Mouse (Mus musculus) olfactory bulb, adult 2 months (tissue): ENCODE results near the gene Pole. TPM values are rescaled to one million over a fixed set of nuclear protein-coding genes. Genes with fewer than 3 reads are reported as not detected.
A peak's percentile ranks its signal among the peaks of the same experiment; 100 is the strongest.

Experiments used
- H3K27ac ChIP-seq: fragments of 200-500 bp; 2 replicates; pipeline ENCODE4 v1.5.1; 2012; ENCODE audit warnings: low read depth, low read length; ENCODE audit not compliant: insufficient read depth
- H3K4me1 ChIP-seq: fragments of 200-500 bp; 2 replicates; pipeline ENCODE4 v1.6.1; 2012; ENCODE audit warnings: low read length; ENCODE audit not compliant: control insufficient read depth, insufficient read depth
- H3K4me3 ChIP-seq: fragments of 200-500 bp; 2 replicates; pipeline ENCODE4 v1.5.1; 2012; ENCODE audit warnings: mild to moderate bottlenecking, low read depth, low read length, moderate library complexity; ENCODE audit not compliant: insufficient read depth
- CTCF ChIP-seq: fragments of 200-500 bp; IDR thresholded peaks from 2 replicates; pipeline ENCODE4 v1.5.1; 2012; ENCODE audit warnings: low read depth, mild to moderate bottlenecking, low read length, moderate library complexity; ENCODE audit not compliant: insufficient read depth
- POLR2A ChIP-seq: fragments of 200-500 bp; IDR thresholded peaks from 2 replicates; pipeline ENCODE4 v1.6.1; 2012; ENCODE audit warnings: mild to moderate bottlenecking, low read depth, low read length, moderate library complexity; ENCODE audit not compliant: insufficient read depth
- WGBS: fragments of 180-500 bp; shearing (Covaris S2); methylation state at CpG from one replicate; pipeline ENCODE4 v1.1.7; 2018; 5-methylcytosine and 5-hydroxymethylcytosine counted together
- polyA plus RNA-seq: library from polyadenylated mRNA; stranded (reverse); fragments of >200 nt; gene quantifications from 2 replicates; pipeline ENCODE4 v1.2.4, GENCODE M21; 2012; ENCODE audit warnings: low replicate concordance; ENCODE audit not compliant: missing spikeins, insufficient read depth, insufficient read length

The Pole gene
- polyA plus RNA-seq, 1 experiment = not detected

- Histone ChIP-seq H3K4me1 (peaks cover 7% of the 10 kb centered on the region), H3K4me3 (no peak overlapping the region), H3K27ac (no peak overlapping the region)
- TF ChIP-seq POLR2A (no peak), CTCF (no peak)
- WGBS = 87% methylated on average over 2 of the region's 2 CpGs
These were observed 4.1 kb upstream of the Pole start for GRCm38 (mm10) chr5:110281984-110282383.

DNA sequence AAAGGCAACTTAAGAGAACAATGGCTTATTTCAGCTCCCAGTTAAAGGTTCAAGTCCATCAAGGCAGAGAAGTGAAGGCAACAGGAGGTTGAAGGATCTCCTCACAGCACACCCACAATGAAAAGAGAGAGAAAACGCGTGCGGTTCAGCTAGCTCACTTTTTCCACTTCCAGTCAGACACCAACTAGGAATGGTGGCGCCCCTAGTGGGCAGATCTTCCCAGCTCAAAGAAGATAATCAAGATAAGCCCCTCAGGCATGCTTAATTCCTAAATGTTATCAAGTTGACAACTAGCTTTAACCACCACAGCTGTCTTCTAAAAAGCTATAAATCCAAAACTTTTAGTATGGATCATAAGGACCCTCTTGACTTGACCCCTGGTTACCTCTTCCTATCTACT lies 1.6 kb upstream of the Pole start:
- TF ChIP-seq CTCF (no peak), POLR2A (no peak)
- Histone ChIP-seq H3K27ac (no peak overlapping the region), H3K4me3 (no peak overlapping the region), H3K4me1 (peaks cover 7% of the 10 kb centered on the region)
- WGBS = 2% methylated on average over 4 of the region's 4 CpGs

DNA sequence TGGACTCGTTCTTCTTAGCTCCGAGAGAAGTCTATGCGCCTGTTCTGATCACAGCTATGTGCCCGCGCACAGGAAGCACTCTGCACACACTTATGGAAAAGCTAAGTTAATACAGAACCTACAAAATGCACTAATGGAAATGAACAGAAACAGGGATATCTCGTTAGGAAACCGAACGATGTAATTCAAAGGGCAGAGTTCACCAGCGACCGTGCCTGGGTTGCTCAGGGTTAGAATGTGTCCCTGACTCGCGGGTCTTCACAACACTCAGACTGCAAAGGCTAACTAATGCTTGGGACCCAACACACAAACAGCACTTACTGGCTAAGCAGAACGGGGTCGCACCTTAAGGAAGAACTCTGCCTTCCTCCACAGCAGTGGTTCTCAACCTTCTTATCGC lies 950 bp upstream of the Pole start:
- Histone ChIP-seq H3K4me3 (0 out of 2 replicates have a peak overlapping the region, but pooled peaks have one; percentile 18), H3K27ac (no peak overlapping the region), H3K4me1 (peaks cover 7% of the 10 kb centered on the region)
- TF ChIP-seq POLR2A (no peak), CTCF (no peak)
- WGBS = 4% methylated on average over 15 of the region's 15 CpGs

GRCm38 (mm10) chr5:110286446-110287083 lies 459 bp downstream of the Pole start:
- Histone ChIP-seq H3K4me1 (peaks cover 7% of the 10 kb centered on the region), H3K27ac (no peak overlapping the region), H3K4me3 (peak overlapping the region; percentile 93)
- TF ChIP-seq CTCF (no peak), POLR2A (no peak)
- WGBS = under 1% methylated on average over 31 of the region's 31 CpGs

GRCm38 (mm10) chr5:110287084-110287475 lies 974 bp downstream of the Pole start:
- H3K27ac ChIP-seq = no peak overlapping the region
- WGBS = 49% methylated on average over 2 of the region's 2 CpGs
- H3K4me3 ChIP-seq = no peak overlapping the region
- H3K4me1 ChIP-seq = peaks cover 7% of the 10 kb centered on the region
- TF ChIP-seq POLR2A (no peak), CTCF (no peak)

DNA sequence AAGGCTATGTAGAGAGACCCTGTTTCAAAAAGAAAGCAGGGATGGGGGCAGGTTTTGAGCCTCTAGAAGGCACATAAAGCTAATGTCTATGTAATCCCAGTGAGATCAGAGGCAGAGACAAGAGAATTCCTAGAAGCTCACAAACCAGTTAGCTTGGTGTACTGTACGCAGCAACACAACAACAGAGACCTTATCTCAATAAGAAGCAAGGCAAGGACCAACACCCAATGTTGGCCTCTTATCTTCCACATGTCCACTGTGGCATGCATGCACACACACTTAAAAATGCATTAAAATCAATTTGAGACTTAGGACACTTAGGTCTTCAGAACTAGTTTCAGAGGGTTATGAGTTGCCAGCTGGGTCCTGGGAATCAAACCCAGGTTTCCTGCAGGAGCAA lies 5.5 kb downstream of the Pole start:
- WGBS = 100% methylated on average over 1 of the region's 1 CpGs
- no peak overlapping the region for H3K4me3 ChIP-seq
- TF ChIP-seq POLR2A = no peak
- TF ChIP-seq CTCF = no peak
- no peak overlapping the region for H3K27ac ChIP-seq
- no peaks in the 10 kb centered on the region for H3K4me1 ChIP-seq

DNA sequence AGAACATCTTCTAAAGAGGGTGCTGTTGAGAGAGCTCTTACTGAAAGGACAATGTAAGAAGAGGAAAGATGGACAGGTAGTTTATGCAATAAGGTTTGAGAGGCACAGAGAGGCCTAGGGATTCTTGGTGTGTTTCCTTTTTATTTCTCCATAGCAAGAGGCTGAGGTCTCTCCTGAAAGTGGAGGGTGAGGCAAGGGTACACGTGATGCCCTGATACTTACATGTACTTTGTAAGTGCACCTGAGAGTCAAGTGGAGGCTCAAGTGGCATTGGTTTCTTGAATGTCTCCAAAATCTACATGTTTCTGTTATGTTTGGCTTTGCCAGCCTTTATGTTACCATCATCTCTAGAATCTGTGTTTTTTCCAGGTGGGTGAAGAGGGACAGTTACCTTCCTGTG lies 10.5 kb downstream of the Pole start:
- H3K27ac ChIP-seq = no peak overlapping the region
- H3K4me3 ChIP-seq = no peak overlapping the region
- TF ChIP-seq POLR2A = no peak
- TF ChIP-seq CTCF = no peak
- WGBS = 97% methylated on average over 1 of the region's 1 CpGs
- H3K4me1 ChIP-seq = no peaks in the 10 kb centered on the region

- Histone ChIP-seq H3K27ac (no peak overlapping the region), H3K4me3 (no peak overlapping the region), H3K4me1 (no peaks in the 10 kb centered on the region)
- 93% methylated on average over 2 of the region's 2 CpGs for WGBS
- TF ChIP-seq CTCF = no peak
- TF ChIP-seq POLR2A = no peak
These were observed 14.5 kb downstream of the Pole start for GRCm38 (mm10) chr5:110300591-110300990.

GRCm38 (mm10) chr5:110308861-110309260 lies 22.8 kb downstream of the Pole start:
- no peak overlapping the region for H3K4me3 ChIP-seq
- 93% methylated on average over 7 of the region's 7 CpGs for WGBS
- no peaks in the 10 kb centered on the region for H3K4me1 ChIP-seq
- H3K27ac ChIP-seq = no peak overlapping the region
- TF ChIP-seq CTCF = no peak
- TF ChIP-seq POLR2A = no peak
